Mouse (Mus musculus) forebrain, embryonic 11.5 days (tissue): ENCODE measurements around the gene Actr3. TPM values are rescaled to one million over a fixed set of nuclear protein-coding genes. Genes with fewer than 3 reads are reported as not detected.

Experiments used
- ATAC-seq: fragments of 200-750 bp; cut with Nextera tagmentation; replicated peaks from 2 replicates; pipeline ENCODE4 v1.8.0; 2017; ENCODE audit warnings: moderate TSS enrichment; ENCODE audit not compliant: low FRiP score
- DNase-seq: peaks from one replicate; pipeline ENCODE4 v3.0.0-alpha.2; 2017; ENCODE audit warnings: low spot score
- H3K27ac ChIP-seq: fragments of 300-500 bp; sonication (generic); 2 replicates; pipeline ENCODE4 v1.5.1; 2014; ENCODE audit warnings: low read depth, low read length
- H3K27me3 ChIP-seq: fragments of 300-500 bp; sonication (generic); 2 replicates; pipeline ENCODE4 v1.6.1; 2014; ENCODE audit warnings: mild to moderate bottlenecking, low read length, mixed read lengths; ENCODE audit not compliant: control insufficient read depth, insufficient read depth
- H3K36me3 ChIP-seq: fragments of 300-500 bp; sonication (generic); 2 replicates; pipeline ENCODE4 v1.6.1; 2014; ENCODE audit warnings: mild to moderate bottlenecking, low read length, moderate library complexity, mixed read lengths; ENCODE audit not compliant: control insufficient read depth, insufficient read depth
- H3K4me1 ChIP-seq: fragments of 300-500 bp; sonication (generic); replicated peaks from 2 replicates; pipeline ENCODE4 v1.6.1; 2014; ENCODE audit warnings: low read length, mixed read lengths; ENCODE audit not compliant: control insufficient read depth, insufficient read depth
- H3K4me2 ChIP-seq: fragments of 300-500 bp; sonication (generic); 2 replicates; pipeline ENCODE4 v1.6.1; 2014; ENCODE audit warnings: low read depth, mild to moderate bottlenecking, low read length, moderate library complexity, mixed read lengths; ENCODE audit not compliant: severe bottlenecking
- H3K4me3 ChIP-seq: fragments of 300-500 bp; sonication (generic); 2 replicates; pipeline ENCODE4 v1.5.1; 2014; ENCODE audit warnings: low read depth, low read length
- H3K9ac ChIP-seq: fragments of 300-500 bp; sonication (generic); 2 replicates; pipeline ENCODE4 v1.6.1; 2014; ENCODE audit warnings: low read length
- H3K9me3 ChIP-seq: fragments of 300-500 bp; sonication (generic); 2 replicates; pipeline ENCODE4 v1.6.1; 2016; ENCODE audit warnings: low read length, mixed read lengths; ENCODE audit not compliant: control insufficient read depth
- WGBS: fragments of 180-500 bp; shearing (Covaris S2); extraction: QIAGEN DNeasy Blood & Tissue Kit; methylation state at CpG from one replicate; pipeline ENCODE4 v1.1.7; 2014; 5-methylcytosine and 5-hydroxymethylcytosine counted together
- polyA plus RNA-seq: library from polyadenylated mRNA; unstranded; fragments of >200 nt; fragmentation: Nextera tagmentation; extraction: Ambion mirVana; gene quantifications from 2 replicates; pipeline ENCODE4 v1.2.1, GENCODE M21; 2014

Gene Actr3
- polyA plus RNA-seq, 1 experiment from 2014 or later, result 242 TPM

- ATAC-seq (peak; percentile 3; the same call in 1 of the 2 replicates), DNase-seq (peak; percentile 65)
- peak overlapping the region; percentile 71 for H3K4me3 ChIP-seq
- H3K27ac ChIP-seq, result peak overlapping the region; percentile 94
- H3K4me2 ChIP-seq, result peak overlapping the region; percentile 56
- peak overlapping the region; percentile 89 for H3K9ac ChIP-seq
- H3K4me1 ChIP-seq, result no peaks in the 10 kb centered on the region; the same call in 1 of the 2 replicates
- H3K36me3 ChIP-seq, result no peaks in the 10 kb centered on the region
- H3K27me3 ChIP-seq, result no peaks in the 10 kb centered on the region
- no peaks in the 10 kb centered on the region for H3K9me3 ChIP-seq
- under 1% methylated on average over 25 of the region's 25 CpGs for whole genome bisulfite sequencing
Observed at GRCm38 (mm10) chr1:125434485-125435001, 984 bp downstream of the Actr3 start.

GRCm38 (mm10) chr1:125431286-125431685, 4.2 kb downstream of the Actr3 start:
- 89% methylated on average over 4 of the region's 4 CpGs for WGBS
- no peaks in the 10 kb centered on the region for H3K36me3 ChIP-seq
- H3K9me3 ChIP-seq, result no peaks in the 10 kb centered on the region
- H3K4me2 ChIP-seq, result no peak overlapping the region
- no peak overlapping the region for H3K9ac ChIP-seq
- DNase-seq (no peak), ATAC-seq (no peak)
- H3K4me3 ChIP-seq, result no peak overlapping the region
- no peaks in the 10 kb centered on the region; the same call in 1 of the 2 replicates for H3K4me1 ChIP-seq
- no peaks in the 10 kb centered on the region for H3K27me3 ChIP-seq
- no peak overlapping the region for H3K27ac ChIP-seq

- ATAC-seq (no peak), DNase-seq (no peak)
- WGBS, result 82% methylated on average over 7 of the region's 7 CpGs
- H3K27me3 ChIP-seq, result no peaks in the 10 kb centered on the region
- H3K9ac ChIP-seq, result no peak overlapping the region
- H3K36me3 ChIP-seq, result no peaks in the 10 kb centered on the region
- no peak overlapping the region for H3K4me2 ChIP-seq
- no peaks in the 10 kb centered on the region for H3K9me3 ChIP-seq
- no peak overlapping the region for H3K4me3 ChIP-seq
- no peaks in the 10 kb centered on the region for H3K4me1 ChIP-seq
- no peak overlapping the region for H3K27ac ChIP-seq
Observed at GRCm38 (mm10) chr1:125430737-125431136, 4.8 kb downstream of the Actr3 start.

GRCm38 (mm10) chr1:125429984-125430383, 5.5 kb downstream of the Actr3 start:
- WGBS, result 90% methylated on average over 4 of the region's 4 CpGs
- Histone ChIP-seq H3K9ac (no peak overlapping the region), H3K4me3 (no peak overlapping the region), H3K27me3 (no peaks in the 10 kb centered on the region), H3K4me2 (no peak overlapping the region), H3K27ac (no peak overlapping the region), H3K4me1 (no peaks in the 10 kb centered on the region), H3K36me3 (no peaks in the 10 kb centered on the region), H3K9me3 (no peaks in the 10 kb centered on the region)
- no peak for ATAC-seq
- no peak for DNase-seq

- DNase-seq (no peak), ATAC-seq (no peak)
- no peak overlapping the region for H3K4me2 ChIP-seq
- H3K4me3 ChIP-seq, result no peak overlapping the region
- no peaks in the 10 kb centered on the region for H3K4me1 ChIP-seq
- H3K9me3 ChIP-seq, result no peaks in the 10 kb centered on the region
- H3K27ac ChIP-seq, result no peak overlapping the region
- no peak overlapping the region for H3K9ac ChIP-seq
- no peaks in the 10 kb centered on the region for H3K36me3 ChIP-seq
- 65% methylated on average over 2 of the region's 2 CpGs for WGBS
- no peaks in the 10 kb centered on the region for H3K27me3 ChIP-seq
Observed at GRCm38 (mm10) chr1:125428315-125428714, 7.2 kb downstream of the Actr3 start.

- H3K36me3 ChIP-seq, result no peaks in the 10 kb centered on the region
- no peak overlapping the region for H3K4me2 ChIP-seq
- no peaks in the 10 kb centered on the region for H3K9me3 ChIP-seq
- H3K27ac ChIP-seq, result no peak overlapping the region
- 87% methylated on average over 2 of the region's 2 CpGs for WGBS
- no peaks in the 10 kb centered on the region for H3K27me3 ChIP-seq
- H3K4me3 ChIP-seq, result no peak overlapping the region
- ATAC-seq (no peak), DNase-seq (no peak)
- H3K4me1 ChIP-seq, result no peaks in the 10 kb centered on the region
- no peak overlapping the region for H3K9ac ChIP-seq
Observed at GRCm38 (mm10) chr1:125426387-125427045, 9.0 kb downstream of the Actr3 start.

- Histone ChIP-seq H3K27ac (no peak overlapping the region), H3K4me2 (no peak overlapping the region), H3K4me3 (no peak overlapping the region), H3K36me3 (no peaks in the 10 kb centered on the region), H3K9ac (no peak overlapping the region), H3K27me3 (no peaks in the 10 kb centered on the region), H3K4me1 (no peaks in the 10 kb centered on the region), H3K9me3 (no peaks in the 10 kb centered on the region)
- no peak for DNase-seq
- no peak for ATAC-seq
- WGBS, result 79% methylated on average over 2 of the region's 2 CpGs
Observed at GRCm38 (mm10) chr1:125419906-125420305, 15.6 kb downstream of the Actr3 start.

- H3K27ac ChIP-seq, result no peak overlapping the region
- no peak for ATAC-seq
- 92% methylated on average over 4 of the region's 4 CpGs for WGBS
- no peaks in the 10 kb centered on the region for H3K4me1 ChIP-seq
- no peak overlapping the region for H3K4me3 ChIP-seq
- H3K4me2 ChIP-seq, result no peak overlapping the region
- no peaks in the 10 kb centered on the region for H3K36me3 ChIP-seq
- no peaks in the 10 kb centered on the region for H3K9me3 ChIP-seq
- H3K27me3 ChIP-seq, result no peaks in the 10 kb centered on the region
- H3K9ac ChIP-seq, result no peak overlapping the region
- DNase-seq, result no peak
Observed at GRCm38 (mm10) chr1:125418732-125419131, 16.8 kb downstream of the Actr3 start.

GRCm38 (mm10) chr1:125407220-125407619, 28.3 kb downstream of the Actr3 start:
- no peaks in the 10 kb centered on the region for H3K27me3 ChIP-seq
- no peak overlapping the region for H3K9ac ChIP-seq
- ATAC-seq (no peak), DNase-seq (no peak)
- H3K36me3 ChIP-seq, result no peaks in the 10 kb centered on the region; the same call in 1 of the 2 replicates
- WGBS, result 95% methylated on average over 6 of the region's 6 CpGs
- H3K4me3 ChIP-seq, result no peak overlapping the region
- H3K27ac ChIP-seq, result no peak overlapping the region
- no peaks in the 10 kb centered on the region for H3K9me3 ChIP-seq
- no peak overlapping the region for H3K4me2 ChIP-seq
- H3K4me1 ChIP-seq, result no peaks in the 10 kb centered on the region
